Mouse (Mus musculus) liver, adult (tissue): ENCODE data around the gene Tle3.

Source experiments
- GATA4 ChIP-seq: IDR thresholded peaks from 2 replicates; pipeline ENCODE4 v1.6.1; 2014; ENCODE audit warnings: mild to moderate bottlenecking, low read length; ENCODE audit not compliant: insufficient replicate concordance

Tle3 gene

DNA sequence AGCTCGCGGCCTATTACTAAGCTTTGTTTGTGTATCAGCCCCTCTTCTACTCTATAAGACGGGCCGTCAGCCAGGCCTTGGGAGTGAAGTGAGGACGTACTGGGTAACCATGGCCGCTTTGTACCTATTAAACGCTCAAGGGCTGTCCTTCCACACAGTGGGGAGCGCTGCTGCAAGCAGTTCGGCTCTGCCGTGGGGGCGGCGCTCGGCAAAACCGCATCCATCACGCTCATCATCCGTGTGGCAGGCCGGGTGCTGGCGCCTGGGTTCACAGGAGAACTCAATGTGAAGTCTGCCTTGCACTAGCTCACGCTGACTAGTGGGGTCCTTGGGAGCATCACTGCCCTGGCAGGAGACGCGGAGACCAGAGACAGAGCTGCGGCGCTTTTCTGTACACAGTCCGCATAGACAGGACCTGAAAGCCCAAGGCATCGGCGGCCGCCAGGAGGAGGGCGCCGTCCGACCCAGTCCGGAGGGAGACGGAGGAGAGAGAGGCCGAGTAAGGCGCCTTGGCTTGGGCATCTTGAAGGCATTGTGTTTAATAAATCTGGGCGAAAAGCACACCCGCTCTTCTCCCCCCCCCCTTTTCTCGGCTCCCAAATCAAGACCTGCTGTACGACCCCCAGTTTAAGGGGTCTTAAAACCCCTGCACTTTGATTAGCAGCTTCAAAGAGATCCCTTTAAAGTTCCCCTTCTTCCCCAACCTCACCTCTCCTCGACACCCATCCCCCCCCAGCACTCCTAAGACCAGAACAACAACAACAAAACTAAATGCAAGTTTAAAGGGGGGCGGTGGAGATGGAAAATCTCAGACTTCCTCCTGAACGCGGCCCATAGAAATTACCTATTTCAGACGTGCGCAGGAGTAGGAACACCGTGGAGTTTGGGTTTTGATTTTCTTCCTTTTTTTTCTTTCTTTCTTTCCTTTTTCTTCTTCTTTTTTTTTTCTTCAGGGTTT lies 2.6 kb upstream of the Tle3 start:
- TF ChIP-seq GATA4 = no peak

DNA sequence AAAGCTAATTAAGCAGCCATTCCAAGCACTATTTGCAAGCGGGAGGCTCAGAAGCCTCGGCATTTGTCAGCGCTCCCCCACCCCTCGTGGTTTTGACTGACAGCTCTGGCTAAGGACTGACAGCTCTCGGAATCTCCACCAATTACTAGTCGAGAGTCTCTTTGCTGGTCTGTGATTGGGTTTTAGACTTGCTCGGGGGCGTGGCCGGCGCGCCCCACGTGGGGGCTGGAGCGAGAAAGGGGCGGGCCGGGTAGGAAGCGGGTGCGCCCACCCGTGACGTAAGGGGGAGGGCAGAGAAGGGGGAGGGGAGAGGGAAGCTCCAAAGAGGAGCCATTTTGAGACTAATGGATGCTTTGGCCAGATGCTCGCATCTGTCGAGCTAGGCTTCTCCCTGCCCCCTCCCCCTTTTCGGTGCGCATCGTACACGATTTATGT lies 1.7 kb upstream of the Tle3 start:
- TF ChIP-seq GATA4 = no peak; the same call in 1 of the 2 replicates

DNA sequence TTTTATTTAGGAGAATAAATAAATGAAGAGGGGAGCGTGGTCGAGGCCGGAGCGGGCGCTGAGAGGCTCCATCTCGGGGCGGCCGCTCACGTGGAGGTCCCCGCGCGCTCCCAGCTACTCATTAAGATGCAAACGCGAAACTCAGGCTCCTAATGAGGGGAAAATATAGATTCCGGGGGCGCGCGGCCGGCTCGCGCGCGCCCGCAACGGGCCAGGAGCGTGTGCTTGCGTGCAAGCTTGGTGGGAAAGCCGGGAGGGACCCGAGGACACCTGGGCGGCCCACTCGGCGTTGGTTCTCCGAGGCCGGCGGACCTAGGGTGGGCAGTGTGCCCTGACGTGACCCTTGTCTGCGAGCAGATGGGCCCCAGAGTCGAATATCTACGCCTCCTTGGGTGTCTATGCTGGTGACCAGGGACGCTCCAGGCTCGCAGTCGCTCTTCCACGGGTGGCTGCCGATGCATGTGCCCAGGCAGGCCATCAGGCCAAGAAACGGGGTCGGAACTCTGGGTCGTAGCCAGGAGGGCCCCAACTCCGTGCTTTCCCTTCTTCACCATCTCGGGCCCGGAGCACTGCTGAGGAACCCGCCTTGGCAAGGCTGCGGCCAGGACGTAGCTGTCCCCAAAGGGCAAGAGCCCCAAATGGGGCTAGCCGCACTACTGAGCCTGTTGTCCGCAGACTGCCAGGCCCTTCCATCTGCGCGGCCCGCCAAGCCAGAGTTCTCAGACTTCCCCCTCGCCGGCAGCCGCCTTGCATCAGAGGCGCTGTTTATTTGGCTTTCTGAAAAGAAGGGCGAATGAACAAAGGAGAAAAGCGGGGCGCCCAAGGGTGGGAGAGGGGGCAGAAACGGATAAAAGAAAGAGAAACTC lies 1.0 kb upstream of the Tle3 start:
- no peak; the same call in 1 of the 2 replicates for TF ChIP-seq GATA4

DNA sequence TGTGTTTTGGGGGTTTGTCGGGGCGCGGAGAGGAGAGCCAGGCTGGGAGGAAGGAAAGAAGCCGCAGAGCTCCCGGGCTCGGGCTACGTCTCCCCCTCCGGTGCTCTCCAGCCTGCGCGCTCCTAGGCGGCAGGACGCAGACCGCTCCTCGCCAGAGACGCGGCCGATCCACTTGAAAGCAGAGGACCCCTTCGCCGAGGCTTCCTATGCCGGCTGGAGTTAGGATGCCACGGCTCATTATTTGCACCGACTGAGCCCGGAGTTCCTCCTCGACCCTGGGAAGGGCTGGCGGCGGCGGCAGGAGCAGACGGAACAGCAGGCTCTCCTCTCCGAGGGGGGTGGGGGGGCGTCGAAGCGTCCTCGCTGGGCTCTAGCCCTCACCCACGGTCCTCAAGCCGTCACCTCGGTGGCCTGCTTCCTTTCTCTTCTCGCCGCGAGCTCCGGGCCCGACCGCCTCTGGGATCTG lies 377 bp downstream of the Tle3 start:
- TF ChIP-seq GATA4 = no peak; the same call in 1 of the 2 replicates

DNA sequence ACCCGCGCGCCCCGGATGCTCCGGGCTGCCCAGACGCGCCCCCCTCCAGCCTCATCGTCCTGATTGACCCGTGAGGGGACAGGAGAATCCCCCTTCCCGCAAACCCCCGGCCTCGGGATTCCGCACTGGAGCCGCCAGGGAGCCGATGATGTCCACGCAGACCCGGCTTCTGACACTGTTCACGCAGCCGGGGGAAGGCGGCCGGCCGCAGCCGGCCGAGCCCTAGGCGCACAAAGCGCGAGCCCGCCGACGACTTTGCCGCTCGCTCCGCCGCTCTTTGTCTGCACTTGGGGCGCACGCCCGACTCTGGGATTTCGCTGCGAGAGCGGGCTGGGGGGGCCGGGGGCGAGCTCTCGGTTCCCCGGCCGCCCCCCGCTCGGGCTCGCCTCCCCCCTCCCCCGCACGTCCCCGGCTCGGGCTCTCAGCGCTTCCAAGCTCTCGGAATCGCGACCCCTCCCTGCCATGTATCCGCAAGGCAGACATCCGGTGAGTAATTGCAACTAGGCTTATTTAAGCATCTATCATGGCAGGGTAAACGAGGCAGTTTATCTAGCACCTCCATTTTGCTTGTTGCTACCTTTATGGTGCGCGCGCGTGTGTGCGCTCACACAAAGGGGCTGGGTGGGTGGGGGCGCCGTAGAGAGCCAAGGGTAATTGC lies 939 bp downstream of the Tle3 start:
- TF ChIP-seq GATA4 = no peak

DNA sequence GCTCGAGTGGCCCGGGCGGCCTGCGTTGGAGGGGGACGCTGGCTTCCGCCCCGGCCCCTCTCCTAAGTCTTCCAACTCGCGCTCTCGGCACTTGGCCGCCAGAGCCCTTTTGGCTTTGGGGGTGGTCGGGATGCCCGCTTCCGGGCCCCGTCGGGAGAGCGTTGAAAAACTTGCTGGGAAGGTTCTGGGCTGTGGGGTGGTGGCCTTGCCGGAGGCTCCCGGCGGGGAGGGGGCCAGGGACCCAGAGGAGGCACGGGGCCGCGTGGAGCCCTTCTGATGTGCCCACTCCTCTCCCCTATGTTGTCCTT lies 1.4 kb downstream of the Tle3 start:
- no peak for TF ChIP-seq GATA4

DNA sequence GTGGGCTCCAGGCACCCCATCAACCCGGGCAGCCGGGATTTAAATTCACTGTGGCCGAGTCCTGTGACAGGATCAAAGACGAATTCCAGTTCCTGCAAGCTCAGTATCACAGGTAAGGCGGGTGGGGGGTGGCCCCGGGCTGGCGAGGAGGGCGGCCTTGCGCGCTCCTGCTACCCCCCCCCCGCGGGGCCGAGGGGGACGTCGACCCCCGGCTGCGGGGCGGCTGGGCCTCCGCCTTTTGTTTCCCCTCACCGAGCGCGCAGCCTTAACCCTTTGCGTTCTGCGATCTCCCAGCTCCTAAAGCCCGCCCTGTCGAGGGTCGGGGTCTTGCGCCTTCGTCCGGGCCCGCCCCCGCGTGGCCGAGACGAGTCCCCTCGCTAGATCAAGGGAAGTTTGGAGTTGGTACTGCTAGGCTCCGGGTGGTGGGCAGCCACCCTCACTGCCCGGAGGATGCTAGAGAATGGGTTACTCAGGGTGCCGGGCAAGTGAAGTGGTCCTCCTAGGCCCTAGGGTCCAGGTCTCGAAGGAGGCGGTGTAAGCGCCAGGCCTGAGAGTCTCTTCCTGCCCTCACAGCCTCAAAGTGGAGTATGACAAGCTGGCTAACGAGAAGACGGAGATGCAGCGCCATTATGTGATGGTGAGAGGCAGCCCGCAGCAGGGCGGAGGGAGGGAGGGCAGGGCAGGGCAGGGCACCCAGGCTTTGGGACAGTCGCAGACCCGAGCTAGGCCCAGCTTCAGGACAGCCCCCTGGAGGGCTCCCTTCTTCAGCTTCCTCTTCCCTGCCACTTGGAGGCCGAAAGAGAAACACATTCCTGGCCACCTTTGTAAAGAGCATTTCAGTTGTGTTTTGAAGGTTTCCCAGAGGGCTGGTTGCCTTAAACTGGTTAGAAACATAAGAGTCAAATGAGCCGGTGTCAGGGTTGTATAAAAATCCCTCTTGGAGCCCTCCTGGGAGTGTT lies 2.1 kb downstream of the Tle3 start:
- no peak for TF ChIP-seq GATA4

DNA sequence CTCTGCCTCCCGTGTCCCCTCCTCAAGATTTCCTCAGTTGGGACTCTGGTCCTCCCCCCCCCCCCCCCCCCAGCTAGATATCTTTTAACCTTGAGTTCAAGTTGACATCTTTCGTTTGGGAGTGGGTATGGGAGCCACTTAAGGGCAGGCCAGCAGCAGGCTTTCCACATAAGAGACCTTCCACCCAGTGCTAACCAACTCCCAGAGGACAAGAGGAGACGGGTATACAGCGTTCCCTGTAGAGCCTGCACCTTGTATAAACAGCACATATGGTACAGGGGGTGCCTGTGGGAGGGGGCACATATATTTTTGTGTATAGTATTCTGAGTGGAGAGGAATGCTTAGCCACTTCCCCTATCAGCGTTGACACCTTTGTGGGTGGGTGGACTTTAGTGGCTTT lies 2.8 kb downstream of the Tle3 start:
- TF ChIP-seq GATA4 = no peak

DNA sequence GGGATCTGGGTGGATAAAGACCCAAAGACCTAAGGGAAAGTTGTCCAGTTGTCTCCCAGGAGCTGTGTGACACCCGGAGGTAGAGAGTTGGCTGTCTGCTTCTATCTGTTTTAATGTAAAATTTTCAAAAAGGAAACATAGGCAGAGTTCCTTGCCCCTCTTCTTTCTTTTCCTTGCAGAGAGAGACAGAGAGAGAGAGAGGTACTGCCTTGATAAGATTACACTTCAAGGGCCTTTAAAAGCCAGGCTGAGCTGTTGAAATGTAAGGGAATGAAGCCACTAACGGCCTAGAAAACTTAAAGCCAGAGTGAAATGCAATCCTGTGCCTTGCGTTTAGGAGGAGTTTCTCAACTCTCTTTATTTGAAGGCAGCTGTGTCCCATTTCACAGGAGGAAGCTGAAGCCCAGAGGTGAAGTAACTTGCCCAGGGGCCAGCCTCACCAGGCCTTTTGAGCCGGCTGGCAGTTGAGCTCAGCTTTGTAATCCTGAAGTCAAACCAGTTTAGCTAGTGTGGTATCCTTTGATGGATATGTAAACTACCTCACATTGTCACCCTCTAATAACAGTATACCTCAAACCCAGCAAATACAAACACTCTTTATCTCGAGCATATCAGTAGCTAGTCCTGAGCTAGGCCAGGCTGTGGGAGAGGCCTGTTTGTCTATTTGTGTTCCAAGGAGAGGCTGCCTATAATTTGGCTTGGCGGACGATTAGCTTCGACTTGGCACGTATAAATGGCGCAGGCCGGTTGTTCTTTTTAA lies 3.8 kb downstream of the Tle3 start:
- TF ChIP-seq GATA4 = no peak

DNA sequence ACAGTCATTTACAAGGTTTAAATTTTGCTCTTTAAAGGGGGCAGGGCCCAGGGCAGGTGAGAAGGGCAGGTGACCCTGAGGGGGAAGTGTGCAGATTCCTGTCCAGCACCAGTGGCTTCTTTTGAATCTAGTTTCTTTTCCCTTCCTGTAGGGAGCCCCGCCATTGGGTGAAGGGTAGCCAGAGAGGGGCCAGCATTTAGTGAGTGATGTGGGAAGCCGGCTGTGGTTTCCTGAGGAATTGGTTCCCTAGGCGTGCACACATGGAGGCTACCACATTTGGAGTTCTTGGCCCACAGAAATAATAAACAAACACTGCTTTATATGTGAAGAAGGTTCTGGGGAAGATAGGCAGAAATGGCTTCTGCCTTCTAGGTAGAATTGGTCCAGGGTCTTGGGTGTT lies 4.5 kb downstream of the Tle3 start:
- TF ChIP-seq GATA4 = no peak

DNA sequence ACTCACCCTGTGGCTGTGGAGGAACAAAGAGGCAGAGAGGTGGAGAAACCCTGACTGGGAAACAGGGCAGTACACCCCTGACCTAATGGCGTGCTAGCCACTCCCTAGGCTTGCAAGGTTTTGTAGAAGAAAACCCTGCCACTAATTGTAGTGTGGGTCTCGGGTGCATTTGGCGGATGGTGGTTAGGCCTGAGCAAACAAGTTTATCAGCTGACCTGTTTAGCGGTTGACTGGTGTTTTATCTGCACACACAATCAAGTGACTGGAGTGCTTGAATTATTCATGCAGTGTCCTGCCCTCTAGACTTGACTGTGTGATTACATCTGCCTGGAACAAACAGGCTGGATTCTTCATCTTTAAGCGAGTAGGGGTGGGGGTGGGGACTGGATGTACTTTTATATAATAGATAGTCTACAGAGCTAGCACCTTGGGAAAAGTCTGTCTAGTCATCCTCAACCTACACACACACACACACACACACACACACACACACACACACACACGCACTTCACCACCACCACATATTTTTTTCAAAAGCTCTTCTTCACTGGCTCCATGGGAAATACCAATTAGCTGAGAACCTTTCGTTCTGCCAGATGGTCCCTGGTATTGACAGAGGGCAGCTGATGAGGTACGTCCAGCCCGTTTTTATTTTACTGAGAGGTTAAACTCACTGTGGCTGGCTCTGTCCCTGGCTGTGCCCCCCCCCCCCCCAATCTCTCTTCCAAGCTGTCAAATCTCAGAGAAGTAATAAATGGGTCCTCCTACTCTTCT lies 5.7 kb downstream of the Tle3 start:
- no peak; the same call in 1 of the 2 replicates for TF ChIP-seq GATA4

DNA sequence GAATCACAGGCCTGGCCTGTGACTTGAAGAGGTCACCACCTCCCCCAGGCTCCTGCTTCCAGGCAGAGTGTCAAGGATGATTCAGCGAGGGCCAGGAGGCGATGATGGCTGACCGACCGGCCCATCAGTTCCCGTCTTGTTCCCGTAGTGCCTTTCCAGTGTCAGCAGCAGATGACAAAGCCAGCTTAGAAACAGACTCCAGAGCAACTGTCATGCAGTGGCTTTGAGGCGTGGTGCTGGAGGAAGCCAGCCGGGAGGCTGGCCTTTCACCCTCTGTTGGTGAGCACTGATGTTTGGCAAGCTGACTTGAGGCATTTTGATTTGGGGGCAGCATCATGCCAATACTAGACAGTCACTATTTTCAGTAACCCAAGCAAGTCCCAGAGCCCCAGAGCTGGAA lies 6.3 kb downstream of the Tle3 start:
- no peak for TF ChIP-seq GATA4
